Mouse (Mus musculus) liver, embryonic 12.5 days (tissue): ENCODE results near the gene Slc44a3. TPM values are rescaled to one million over a fixed set of nuclear protein-coding genes. Genes with fewer than 3 reads are reported as not detected.

Experiments used
- ATAC-seq: fragments of 200-750 bp; cut with Nextera tagmentation; 2 replicates; pipeline ENCODE4 v1.8.0; 2017; ENCODE audit warnings: moderate number of reproducible peaks, mild to moderate bottlenecking, moderate library complexity
- H3K27ac ChIP-seq: fragments of 300-500 bp; sonication (generic); 2 replicates; pipeline ENCODE4 v1.5.1; 2016; ENCODE audit warnings: mild to moderate bottlenecking
- H3K27me3 ChIP-seq: fragments of 300-500 bp; sonication (generic); replicated peaks from 2 replicates; pipeline ENCODE4 v1.6.1; 2016; ENCODE audit warnings: mild to moderate bottlenecking, moderate library complexity
- H3K36me3 ChIP-seq: fragments of 300-500 bp; sonication (generic); 2 replicates; pipeline ENCODE4 v1.6.1; 2016; ENCODE audit warnings: mild to moderate bottlenecking, moderate library complexity
- H3K4me1 ChIP-seq: fragments of 300-500 bp; sonication (generic); 2 replicates; pipeline ENCODE4 v1.6.1; 2016
- H3K4me2 ChIP-seq: fragments of 300-500 bp; sonication (generic); 2 replicates; pipeline ENCODE4 v1.6.1; 2016; ENCODE audit warnings: mild to moderate bottlenecking, moderate library complexity
- H3K4me3 ChIP-seq: fragments of 300-500 bp; sonication (generic); 2 replicates; pipeline ENCODE4 v1.5.1; 2016; ENCODE audit warnings: mild to moderate bottlenecking, moderate library complexity
- H3K9ac ChIP-seq: fragments of 300-500 bp; sonication (generic); 2 replicates; pipeline ENCODE4 v1.6.1; 2016; ENCODE audit warnings: mild to moderate bottlenecking, moderate library complexity
- H3K9me3 ChIP-seq: fragments of 300-500 bp; sonication (generic); replicated peaks from 2 replicates; pipeline ENCODE4 v1.6.1; 2016; ENCODE audit warnings: mild to moderate bottlenecking, moderate library complexity
- WGBS: fragments of 180-500 bp; shearing (Covaris S2); methylation state at CpG from one replicate; pipeline ENCODE4 v1.1.7; 2016; ENCODE audit not compliant: insufficient replicate concordance; 5-methylcytosine and 5-hydroxymethylcytosine counted together
- polyA plus RNA-seq: library from polyadenylated mRNA; unstranded; fragments of >200 nt; fragmentation: Nextera tagmentation; extraction: Ambion mirVana; gene quantifications from 2 replicates; pipeline ENCODE4 v1.2.1, GENCODE M21; 2016

Slc44a3 gene
- polyA plus RNA-seq, 1 experiment from 2014 or later, result 3.7 TPM

DNA sequence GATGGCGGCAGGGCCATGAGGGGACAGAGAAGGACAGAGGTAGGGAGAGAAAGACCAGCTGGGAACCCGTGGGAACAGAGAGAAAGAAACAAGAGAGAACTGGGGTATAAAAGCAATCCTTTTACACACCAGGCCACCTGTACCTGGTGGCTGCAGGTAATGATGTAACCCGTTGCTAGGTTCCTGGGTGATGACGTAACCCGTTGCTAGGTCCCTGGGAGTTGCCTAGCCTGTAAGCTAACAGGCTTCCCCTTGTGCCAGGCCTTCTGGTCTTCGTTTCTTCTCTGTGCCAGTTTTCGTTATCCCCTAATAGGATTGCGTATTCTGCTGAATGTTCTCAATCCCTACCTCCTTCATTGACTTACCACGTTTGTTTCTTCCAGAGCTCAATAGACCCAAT, 36.8 kb upstream of the Slc44a3 start:
- no peak overlapping the region for H3K4me3 ChIP-seq
- H3K9me3 ChIP-seq, result no peaks in the 10 kb centered on the region
- H3K36me3 ChIP-seq, result no peaks in the 10 kb centered on the region
- no peaks in the 10 kb centered on the region for H3K4me1 ChIP-seq
- ATAC-seq, result no peak
- H3K9ac ChIP-seq, result no peak overlapping the region
- no peak overlapping the region for H3K4me2 ChIP-seq
- 74% methylated on average over 9 of the region's 9 CpGs for WGBS
- H3K27ac ChIP-seq, result no peak overlapping the region
- no peaks in the 10 kb centered on the region for H3K27me3 ChIP-seq

GRCm38 (mm10) chr3:121567904-121568303, 35.7 kb upstream of the Slc44a3 start:
- H3K27me3 ChIP-seq, result no peaks in the 10 kb centered on the region
- no peaks in the 10 kb centered on the region for H3K9me3 ChIP-seq
- H3K4me1 ChIP-seq, result no peaks in the 10 kb centered on the region
- H3K4me2 ChIP-seq, result no peak overlapping the region
- H3K27ac ChIP-seq, result no peak overlapping the region
- no peaks in the 10 kb centered on the region for H3K36me3 ChIP-seq
- H3K4me3 ChIP-seq, result no peak overlapping the region
- H3K9ac ChIP-seq, result no peak overlapping the region
- no peak for ATAC-seq
- WGBS, result 70% methylated on average over 9 of the region's 9 CpGs

DNA sequence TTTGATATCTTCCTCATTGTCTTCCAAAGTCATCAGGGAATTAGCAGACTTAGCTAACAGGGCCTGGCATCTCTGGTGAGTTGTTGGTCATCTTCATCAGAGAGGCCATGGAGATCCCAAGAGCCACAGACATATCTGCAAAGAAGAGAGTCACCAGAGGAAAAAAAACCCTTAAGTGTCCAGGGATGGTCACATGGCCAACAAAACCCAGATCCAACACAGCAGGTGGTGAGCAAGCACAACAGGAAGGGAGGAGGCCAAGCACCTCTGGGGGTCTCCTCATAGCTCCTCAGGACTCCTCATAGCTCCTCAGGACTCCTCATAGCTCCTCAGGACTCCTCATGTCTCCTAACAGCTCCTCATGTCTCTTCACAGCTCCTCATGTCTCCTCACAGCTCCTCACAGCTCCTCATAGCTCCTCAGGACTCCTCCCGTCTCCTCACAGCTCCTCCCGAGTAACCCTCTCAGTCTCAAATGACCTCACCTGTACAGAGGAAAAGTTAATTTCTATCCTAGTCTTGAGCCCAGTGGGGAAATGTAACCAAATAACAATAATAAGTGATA, 35.2 kb upstream of the Slc44a3 start:
- peaks cover 4% of the 10 kb centered on the region; the same call in 1 of the 2 replicates for H3K27me3 ChIP-seq
- no peaks in the 10 kb centered on the region for H3K4me1 ChIP-seq
- no peak overlapping the region for H3K4me2 ChIP-seq
- 68% methylated on average over 2 of the region's 2 CpGs for WGBS
- no peak for ATAC-seq
- no peak overlapping the region for H3K27ac ChIP-seq
- no peak overlapping the region for H3K9ac ChIP-seq
- no peak overlapping the region for H3K4me3 ChIP-seq
- H3K9me3 ChIP-seq, result no peaks in the 10 kb centered on the region
- no peaks in the 10 kb centered on the region for H3K36me3 ChIP-seq

- no peaks in the 10 kb centered on the region for H3K4me1 ChIP-seq
- ATAC-seq, result no peak
- no peaks in the 10 kb centered on the region for H3K36me3 ChIP-seq
- H3K9me3 ChIP-seq, result no peaks in the 10 kb centered on the region
- no peak overlapping the region for H3K4me2 ChIP-seq
- H3K27me3 ChIP-seq, result peaks cover 4% of the 10 kb centered on the region; the same call in 1 of the 2 replicates
- WGBS, result 72% methylated on average over 4 of the region's 4 CpGs
- H3K9ac ChIP-seq, result no peak overlapping the region
- no peak overlapping the region for H3K4me3 ChIP-seq
- no peak overlapping the region for H3K27ac ChIP-seq
These were observed 34.7 kb upstream of the Slc44a3 start for GRCm38 (mm10) chr3:121566901-121567300.

DNA sequence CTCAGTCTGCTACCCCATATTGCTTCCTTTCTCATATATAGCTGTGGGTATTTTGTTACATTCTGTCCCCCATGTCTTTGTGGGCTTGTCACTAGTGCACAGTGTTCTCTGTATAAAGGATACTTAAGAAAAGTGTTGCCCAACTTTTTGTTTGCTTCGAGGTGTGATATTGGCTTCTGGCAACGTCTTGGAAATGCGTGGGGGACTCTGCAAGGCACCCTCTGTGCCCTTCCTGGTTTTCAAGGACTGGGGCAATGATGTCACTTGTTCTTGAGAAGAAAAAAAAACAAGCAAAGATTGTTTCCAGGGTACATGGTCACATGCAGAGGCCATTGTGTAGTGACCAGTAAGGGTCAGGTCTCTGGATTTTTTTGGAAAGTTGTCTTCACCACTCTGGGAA, 29.6 kb upstream of the Slc44a3 start:
- WGBS, result 61% methylated on average over 3 of the region's 3 CpGs
- ATAC-seq, result no peak
- no peaks in the 10 kb centered on the region for H3K36me3 ChIP-seq
- no peak overlapping the region for H3K4me3 ChIP-seq
- no peak overlapping the region for H3K27ac ChIP-seq
- H3K4me2 ChIP-seq, result no peak overlapping the region
- peaks cover 3% of the 10 kb centered on the region; the same call in 1 of the 2 replicates for H3K4me1 ChIP-seq
- H3K27me3 ChIP-seq, result peaks cover 4% of the 10 kb centered on the region; the same call in 1 of the 2 replicates
- no peaks in the 10 kb centered on the region for H3K9me3 ChIP-seq
- H3K9ac ChIP-seq, result no peak overlapping the region

DNA sequence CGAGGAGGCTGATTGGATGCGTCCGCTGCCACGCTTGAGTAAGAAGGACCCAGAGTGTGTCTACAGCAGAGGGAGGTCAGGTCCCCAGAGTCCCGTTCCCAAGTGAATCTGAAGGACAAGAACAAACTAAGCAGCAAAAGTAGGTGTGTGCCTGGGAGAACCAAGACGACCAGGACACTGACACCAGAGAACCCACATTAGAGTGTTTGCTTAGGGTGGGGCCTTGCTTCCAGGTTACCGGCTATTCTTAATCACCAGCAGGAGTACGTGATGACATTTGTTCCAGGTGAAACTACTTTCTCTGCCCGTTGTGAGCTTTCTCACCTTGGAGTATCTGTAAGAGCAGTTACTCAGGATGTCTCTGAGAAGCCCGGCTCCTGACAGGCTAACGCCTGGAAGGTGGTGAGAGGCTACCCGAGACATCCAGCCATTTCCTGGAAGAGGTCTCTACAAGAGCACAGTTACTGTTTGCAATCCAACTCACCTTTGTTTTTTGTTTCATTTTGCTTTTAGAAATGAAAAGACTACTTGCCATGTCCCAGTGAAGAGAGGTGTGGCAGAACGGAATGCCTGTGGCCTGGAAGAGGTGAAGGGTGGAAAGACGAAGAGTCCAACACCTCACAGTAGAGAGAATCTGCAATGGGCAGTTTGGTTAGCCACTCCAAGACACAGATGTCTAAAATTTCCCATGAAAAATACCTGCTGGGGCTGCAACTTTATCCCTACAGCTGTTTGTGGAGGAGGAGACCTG, 28.1 kb upstream of the Slc44a3 start:
- 73% methylated on average over 14 of the region's 14 CpGs for WGBS
- no peak for ATAC-seq
- H3K9me3 ChIP-seq, result no peaks in the 10 kb centered on the region
- no peaks in the 10 kb centered on the region for H3K36me3 ChIP-seq
- H3K9ac ChIP-seq, result no peak overlapping the region
- peaks cover 13% of the 10 kb centered on the region for H3K4me1 ChIP-seq
- no peak overlapping the region for H3K27ac ChIP-seq
- peaks cover 4% of the 10 kb centered on the region; the same call in 1 of the 2 replicates for H3K27me3 ChIP-seq
- H3K4me3 ChIP-seq, result no peak overlapping the region
- no peak overlapping the region for H3K4me2 ChIP-seq

DNA sequence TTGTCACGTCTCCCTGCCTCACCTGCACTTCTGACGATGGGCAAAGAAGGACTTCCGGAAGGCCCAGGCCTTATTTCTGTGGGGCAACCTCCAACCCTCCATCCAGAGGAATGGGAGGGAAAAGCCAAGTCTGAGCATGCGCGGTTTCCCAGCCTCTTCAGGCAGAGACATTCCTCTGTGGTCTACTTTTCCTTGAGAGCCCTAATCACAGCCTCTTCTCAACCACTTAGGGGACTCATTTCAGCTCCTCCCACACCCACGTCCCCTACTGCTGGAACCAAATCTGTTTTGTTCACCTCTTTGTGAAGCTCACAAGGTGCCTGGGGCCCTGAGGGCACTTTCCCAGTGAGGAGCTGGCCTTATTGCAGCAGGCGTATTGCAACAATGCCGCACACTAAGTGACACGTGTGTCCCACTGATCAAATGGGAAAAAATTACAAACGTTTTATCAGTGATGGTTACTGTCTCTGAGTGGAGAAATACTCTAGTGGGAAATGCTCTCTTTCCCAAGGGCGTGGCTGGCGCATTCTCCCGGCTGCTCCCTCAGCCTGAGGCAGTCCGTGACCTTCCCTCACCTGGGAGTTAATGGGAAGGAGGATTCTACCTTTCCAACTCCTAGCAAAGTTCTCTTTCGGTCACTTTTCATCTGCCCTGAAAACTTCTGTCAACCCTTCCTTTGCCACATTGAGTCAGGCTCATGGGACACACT, 27.4 kb upstream of the Slc44a3 start:
- ATAC-seq, result no peak
- H3K36me3 ChIP-seq, result no peaks in the 10 kb centered on the region
- H3K4me3 ChIP-seq, result no peak overlapping the region
- 74% methylated on average over 15 of the region's 15 CpGs for WGBS
- H3K9me3 ChIP-seq, result no peaks in the 10 kb centered on the region
- no peak overlapping the region for H3K4me2 ChIP-seq
- H3K4me1 ChIP-seq, result peaks cover 13% of the 10 kb centered on the region
- no peak overlapping the region for H3K9ac ChIP-seq
- no peak overlapping the region for H3K27ac ChIP-seq
- H3K27me3 ChIP-seq, result peaks cover 4% of the 10 kb centered on the region; the same call in 1 of the 2 replicates

GRCm38 (mm10) chr3:121558861-121559260, 26.7 kb upstream of the Slc44a3 start:
- peaks cover 4% of the 10 kb centered on the region; the same call in 1 of the 2 replicates for H3K27me3 ChIP-seq
- H3K9ac ChIP-seq, result no peak overlapping the region
- no peak overlapping the region for H3K27ac ChIP-seq
- peaks cover 13% of the 10 kb centered on the region for H3K4me1 ChIP-seq
- no peak for ATAC-seq
- H3K36me3 ChIP-seq, result no peaks in the 10 kb centered on the region
- 68% methylated on average over 8 of the region's 8 CpGs for WGBS
- H3K4me3 ChIP-seq, result no peak overlapping the region
- H3K4me2 ChIP-seq, result no peak overlapping the region
- no peaks in the 10 kb centered on the region for H3K9me3 ChIP-seq

- ATAC-seq, result peak; percentile 80
- Histone ChIP-seq H3K36me3 (no peaks in the 10 kb centered on the region), H3K27me3 (0 out of 2 replicates have a peak, but pooled peaks cover 6% of the 10 kb centered on the region), H3K4me1 (peaks cover 13% of the 10 kb centered on the region), H3K9me3 (no peaks in the 10 kb centered on the region), H3K4me3 (no peak overlapping the region), H3K4me2 (0 out of 2 replicates have a peak overlapping the region, but pooled peaks have one; percentile 8), H3K27ac (no peak overlapping the region), H3K9ac (no peak overlapping the region)
- 37% methylated on average over 7 of the region's 7 CpGs for WGBS
These were observed 24.1 kb upstream of the Slc44a3 start for GRCm38 (mm10) chr3:121556304-121556703.

- Histone ChIP-seq H3K4me3 (no peak overlapping the region), H3K27me3 (0 out of 2 replicates have a peak, but pooled peaks cover 6% of the 10 kb centered on the region), H3K9ac (no peak overlapping the region), H3K36me3 (no peaks in the 10 kb centered on the region), H3K9me3 (no peaks in the 10 kb centered on the region), H3K4me1 (peaks cover 13% of the 10 kb centered on the region), H3K27ac (no peak overlapping the region), H3K4me2 (no peak overlapping the region)
- no peak for ATAC-seq
- WGBS, result 69% methylated on average over 14 of the region's 14 CpGs
These were observed 21.1 kb upstream of the Slc44a3 start for GRCm38 (mm10) chr3:121553294-121553693.

DNA sequence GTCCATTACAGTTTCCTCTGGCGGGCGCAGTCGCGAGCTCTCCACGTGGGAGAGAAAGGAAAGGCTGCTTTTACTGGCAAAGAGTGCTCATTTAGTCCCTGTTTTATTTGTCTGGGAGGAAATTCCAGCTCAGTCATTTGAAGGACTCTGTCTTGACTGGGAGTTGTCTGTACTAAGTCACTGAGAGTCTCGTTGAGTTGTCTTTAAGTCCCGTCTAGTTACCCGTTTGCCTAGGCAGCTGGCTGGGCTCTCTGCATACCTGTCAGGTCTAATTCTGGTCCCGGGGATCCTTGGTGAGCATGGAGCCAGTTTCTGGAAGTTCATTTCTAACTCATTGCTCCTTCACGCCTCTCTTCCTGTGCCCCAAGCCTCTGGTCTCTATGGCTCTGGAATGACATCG, 20.5 kb upstream of the Slc44a3 start:
- no peak overlapping the region for H3K4me2 ChIP-seq
- H3K9ac ChIP-seq, result no peak overlapping the region
- H3K36me3 ChIP-seq, result no peaks in the 10 kb centered on the region
- H3K4me1 ChIP-seq, result peaks cover 13% of the 10 kb centered on the region
- no peak overlapping the region for H3K27ac ChIP-seq
- WGBS, result 75% methylated on average over 11 of the region's 11 CpGs
- H3K9me3 ChIP-seq, result no peaks in the 10 kb centered on the region
- 0 out of 2 replicates have a peak, but pooled peaks cover 6% of the 10 kb centered on the region for H3K27me3 ChIP-seq
- no peak overlapping the region for H3K4me3 ChIP-seq
- no peak for ATAC-seq

DNA sequence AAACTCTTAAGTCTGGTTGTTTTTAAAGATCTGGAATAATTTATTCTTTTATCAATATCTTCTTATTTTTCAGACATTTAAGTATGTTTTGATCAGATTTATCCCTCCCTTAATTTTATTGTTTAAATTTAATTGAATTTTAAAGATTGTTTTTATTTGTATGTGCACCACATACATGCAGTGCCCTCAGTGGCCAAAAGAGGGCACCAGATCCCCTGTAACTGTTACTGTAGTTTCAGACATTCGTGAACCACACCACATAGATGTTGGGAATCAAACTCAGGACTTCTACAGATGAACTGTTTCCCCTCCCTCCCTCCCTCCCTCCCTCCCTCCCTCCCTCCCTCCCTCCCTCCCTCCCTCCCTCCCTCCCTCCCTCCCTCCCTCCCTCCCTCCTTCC, 18.2 kb upstream of the Slc44a3 start:
- no peak overlapping the region for H3K9ac ChIP-seq
- H3K36me3 ChIP-seq, result no peaks in the 10 kb centered on the region
- H3K9me3 ChIP-seq, result no peaks in the 10 kb centered on the region
- H3K27me3 ChIP-seq, result 0 out of 2 replicates have a peak, but pooled peaks cover 8% of the 10 kb centered on the region
- 0% methylated on average over 1 of the region's 1 CpGs for WGBS
- no peak for ATAC-seq
- no peaks in the 10 kb centered on the region for H3K4me1 ChIP-seq
- no peak overlapping the region for H3K27ac ChIP-seq
- H3K4me2 ChIP-seq, result no peak overlapping the region
- no peak overlapping the region for H3K4me3 ChIP-seq
